Mouse (Mus musculus) liver, postnatal 0 days (tissue): ENCODE data around the gene Cntfr. TPM values are rescaled to one million over a fixed set of nuclear protein-coding genes. Genes with fewer than 3 reads are reported as not detected.

Source experiments
- ATAC-seq: fragments of 200-750 bp; cut with Nextera tagmentation; 2 replicates; pipeline ENCODE4 v1.8.0; 2017; ENCODE audit warnings: mild to moderate bottlenecking, moderate library complexity
- DNase-seq: peaks from one replicate; pipeline ENCODE4 v3.0.0-alpha.2; 2016
- H3K27ac ChIP-seq: fragments of 300-500 bp; sonication (generic); 2 replicates; pipeline ENCODE4 v1.5.1; 2014; ENCODE audit warnings: antibody characterized with exemption, moderate library complexity, mild to moderate bottlenecking, low read depth
- H3K27me3 ChIP-seq: fragments of 300-500 bp; sonication (generic); 2 replicates; pipeline ENCODE4 v1.6.1; 2014; ENCODE audit warnings: low read length, control low read depth, mixed read lengths; ENCODE audit not compliant: insufficient read depth
- H3K36me3 ChIP-seq: fragments of 300-500 bp; sonication (generic); replicated peaks from 2 replicates; pipeline ENCODE4 v1.6.1; 2014; ENCODE audit warnings: mild to moderate bottlenecking, control low read depth, low read length, moderate library complexity, mixed read lengths; ENCODE audit not compliant: insufficient read depth
- H3K4me1 ChIP-seq: fragments of 300-500 bp; sonication (generic); 2 replicates; pipeline ENCODE4 v1.6.1; 2014; ENCODE audit warnings: antibody characterized with exemption, mild to moderate bottlenecking, control low read depth; ENCODE audit not compliant: insufficient read depth
- H3K4me2 ChIP-seq: fragments of 300-500 bp; sonication (generic); 2 replicates; pipeline ENCODE4 v1.6.1; 2014; ENCODE audit warnings: low read depth, mild to moderate bottlenecking, low read length, moderate library complexity, mixed read lengths
- H3K4me3 ChIP-seq: fragments of 300-500 bp; sonication (generic); 2 replicates; pipeline ENCODE4 v1.5.1; 2014; ENCODE audit warnings: low read depth, low read length
- H3K9ac ChIP-seq: fragments of 300-500 bp; sonication (generic); replicated peaks from 2 replicates; pipeline ENCODE4 v1.6.1; 2014; ENCODE audit warnings: mild to moderate bottlenecking, moderate library complexity
- H3K9me3 ChIP-seq: fragments of 300-500 bp; sonication (generic); 2 replicates; pipeline ENCODE4 v1.6.1; 2016; ENCODE audit warnings: mild to moderate bottlenecking, control low read depth, low read length, mixed read lengths
- CTCF ChIP-seq: sonication (generic); IDR thresholded peaks from 2 replicates; pipeline ENCODE4 v1.5.1; 2016; ENCODE audit warnings: antibody characterized with exemption, low read depth
- EP300 ChIP-seq: IDR thresholded peaks from 2 replicates; pipeline ENCODE4 v1.6.1; 2016; ENCODE audit warnings: antibody characterized with exemption, low read depth, mild to moderate bottlenecking
- WGBS: fragments of 180-500 bp; shearing (Covaris S2); extraction: QIAGEN DNeasy Blood & Tissue Kit; methylation state at CpG from one replicate; pipeline ENCODE4 v1.1.7; 2014; ENCODE audit not compliant: insufficient replicate concordance; 5-methylcytosine and 5-hydroxymethylcytosine counted together
- polyA plus RNA-seq: library from polyadenylated mRNA; unstranded; fragments of >200 nt; fragmentation: Nextera tagmentation; extraction: Ambion mirVana; gene quantifications from 2 replicates; pipeline ENCODE4 v1.2.1, GENCODE M21; 2015

Gene Cntfr
- polyA plus RNA-seq, 1 experiment from 2014 or later: 0.29 TPM

DNA sequence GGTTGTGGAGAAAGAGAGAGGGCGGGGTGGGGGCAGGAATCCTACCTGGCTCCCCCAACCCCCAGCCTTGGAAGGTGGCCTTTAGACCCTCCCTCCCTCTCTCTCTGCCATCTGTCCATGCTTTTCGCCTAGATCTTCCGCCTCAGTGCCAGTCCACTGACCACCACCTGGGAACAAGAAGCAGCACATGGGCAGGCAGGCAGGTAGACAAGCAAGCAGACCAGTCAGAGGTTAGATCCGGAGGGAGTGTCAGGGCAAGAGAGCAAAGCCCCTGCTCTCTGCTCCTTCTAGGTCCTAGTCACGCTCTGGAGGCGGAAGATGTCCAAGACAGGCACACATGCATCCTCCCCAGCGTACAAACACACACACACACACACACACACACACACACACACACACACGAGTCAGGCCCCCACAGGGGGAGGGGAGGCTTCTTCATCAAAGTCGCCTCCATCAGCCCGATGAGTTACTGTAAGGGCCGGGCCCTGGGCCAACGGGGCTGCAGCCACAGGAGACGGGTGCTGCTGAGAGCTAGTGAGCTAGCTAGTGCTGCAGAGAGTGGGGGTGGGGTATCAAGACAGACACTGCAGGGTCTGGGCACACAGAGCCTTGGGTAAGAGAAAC is 19.8 kb downstream of the Cntfr start:
- DNase-seq: no peak
- H3K27ac ChIP-seq: no peak overlapping the region
- H3K36me3 ChIP-seq: no peaks in the 10 kb centered on the region
- no peak overlapping the region for H3K4me3 ChIP-seq
- ATAC-seq: no peak
- WGBS: 63% methylated on average over 12 of the region's 13 CpGs
- H3K9ac ChIP-seq: no peak overlapping the region
- H3K4me1 ChIP-seq: no peaks in the 10 kb centered on the region
- no peak for TF ChIP-seq EP300
- no peak for TF ChIP-seq CTCF
- no peaks in the 10 kb centered on the region for H3K9me3 ChIP-seq
- no peak overlapping the region for H3K4me2 ChIP-seq
- peaks cover 17% of the 10 kb centered on the region; the same call in 1 of the 2 replicates for H3K27me3 ChIP-seq

GRCm38 (mm10) chr4:41676248-41677005 is 20.5 kb downstream of the Cntfr start:
- no peak for ATAC-seq
- no peak overlapping the region for H3K27ac ChIP-seq
- H3K4me2 ChIP-seq: no peak overlapping the region

GRCm38 (mm10) chr4:41673186-41673585 is 23.7 kb downstream of the Cntfr start:
- H3K9ac ChIP-seq: no peak overlapping the region
- peaks cover 13% of the 10 kb centered on the region; the same call in 1 of the 2 replicates for H3K27me3 ChIP-seq
- ATAC-seq: no peak

More at GRCm38 (mm10) chr4:41676248-41677005, 20.5 kb downstream of the Cntfr start:
- no peaks in the 10 kb centered on the region for H3K9me3 ChIP-seq
- TF ChIP-seq EP300 (no peak), CTCF (no peak)
- peaks cover 19% of the 10 kb centered on the region; the same call in 1 of the 2 replicates for H3K27me3 ChIP-seq
- WGBS: 47% methylated on average over 17 of the region's 17 CpGs
- no peak overlapping the region for H3K4me3 ChIP-seq
- no peak for DNase-seq
- no peaks in the 10 kb centered on the region for H3K36me3 ChIP-seq
- no peaks in the 10 kb centered on the region for H3K4me1 ChIP-seq
- H3K9ac ChIP-seq: no peak overlapping the region

GRCm38 (mm10) chr4:41672522-41672963 is 24.3 kb downstream of the Cntfr start:
- no peak overlapping the region for H3K9ac ChIP-seq
- no peaks in the 10 kb centered on the region for H3K36me3 ChIP-seq
- 39% methylated on average over 8 of the region's 8 CpGs for WGBS
- no peak overlapping the region for H3K4me2 ChIP-seq
- peaks cover 13% of the 10 kb centered on the region; the same call in 1 of the 2 replicates for H3K27me3 ChIP-seq
- TF ChIP-seq CTCF: no peak
- no peak for TF ChIP-seq EP300
- no peaks in the 10 kb centered on the region for H3K9me3 ChIP-seq
- H3K4me3 ChIP-seq: no peak overlapping the region
- H3K4me1 ChIP-seq: no peaks in the 10 kb centered on the region
- DNase-seq (no peak), ATAC-seq (no peak)
- H3K27ac ChIP-seq: no peak overlapping the region

More at GRCm38 (mm10) chr4:41673186-41673585, 23.7 kb downstream of the Cntfr start:
- TF ChIP-seq CTCF: no peak
- no peak for TF ChIP-seq EP300
- H3K4me3 ChIP-seq: no peak overlapping the region
- no peak overlapping the region for H3K4me2 ChIP-seq
- H3K27ac ChIP-seq: no peak overlapping the region
- H3K9me3 ChIP-seq: no peaks in the 10 kb centered on the region
- H3K36me3 ChIP-seq: no peaks in the 10 kb centered on the region
- WGBS: 77% methylated on average over 19 of the region's 19 CpGs
- no peaks in the 10 kb centered on the region for H3K4me1 ChIP-seq
- DNase-seq: no peak

DNA sequence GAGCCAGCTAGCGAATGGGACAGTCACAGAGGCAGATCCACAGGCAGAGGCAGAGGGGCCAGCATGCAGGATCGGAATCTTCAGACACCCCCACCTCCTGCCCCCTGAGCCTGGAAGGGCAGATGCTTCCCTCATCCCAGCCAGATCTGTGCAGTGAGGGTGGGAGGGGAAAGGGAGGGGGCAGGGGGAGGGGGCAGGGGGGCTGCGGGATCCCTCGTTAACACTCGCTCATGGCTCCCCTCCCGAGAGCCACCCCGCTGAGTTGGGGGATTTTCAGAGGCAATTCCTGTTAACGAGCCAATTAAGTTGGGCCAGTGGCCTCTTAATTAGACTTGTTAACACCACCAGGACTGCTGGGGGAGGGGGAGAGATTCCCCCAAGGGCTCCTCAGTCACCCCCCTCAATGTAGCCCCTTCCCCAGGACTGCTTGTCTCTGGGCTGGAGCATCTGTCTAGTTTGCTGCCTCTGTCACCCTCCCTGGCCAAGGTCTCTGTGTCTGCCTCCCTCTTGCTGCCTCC is 24.9 kb downstream of the Cntfr start:
- 22% methylated on average over 8 of the region's 8 CpGs for WGBS
- no peaks in the 10 kb centered on the region for H3K9me3 ChIP-seq
- ATAC-seq (no peak), DNase-seq (no peak)
- H3K36me3 ChIP-seq: no peaks in the 10 kb centered on the region
- H3K4me1 ChIP-seq: no peaks in the 10 kb centered on the region
- H3K4me2 ChIP-seq: no peak overlapping the region
- H3K27me3 ChIP-seq: peaks cover 13% of the 10 kb centered on the region; the same call in 1 of the 2 replicates
- H3K9ac ChIP-seq: no peak overlapping the region
- no peak overlapping the region for H3K27ac ChIP-seq
- H3K4me3 ChIP-seq: no peak overlapping the region
- TF ChIP-seq CTCF: no peak
- TF ChIP-seq EP300: no peak

GRCm38 (mm10) chr4:41671500-41671899 is 25.4 kb downstream of the Cntfr start:
- no peaks in the 10 kb centered on the region for H3K36me3 ChIP-seq
- H3K27me3 ChIP-seq: peaks cover 11% of the 10 kb centered on the region; the same call in 1 of the 2 replicates
- H3K4me2 ChIP-seq: no peak overlapping the region
- H3K27ac ChIP-seq: no peak overlapping the region
- H3K9me3 ChIP-seq: no peaks in the 10 kb centered on the region
- TF ChIP-seq EP300 (no peak), CTCF (no peak)
- no peak overlapping the region for H3K4me3 ChIP-seq
- WGBS: 31% methylated on average over 4 of the region's 5 CpGs
- ATAC-seq (no peak), DNase-seq (no peak)
- H3K9ac ChIP-seq: no peak overlapping the region
- no peaks in the 10 kb centered on the region for H3K4me1 ChIP-seq
